Mouse (Mus musculus) MEL (cell line): ENCODE data around the gene Atf7ip. TPM values are rescaled to one million over a fixed set of nuclear protein-coding genes. Genes with fewer than 3 reads are reported as not detected.

Experiments
- DNase-seq: peaks from one replicate; pipeline ENCODE4 v3.0.0; 2011; ENCODE audit warnings: low read depth, low spot score
- H3K27ac ChIP-seq: 2 replicates; pipeline ENCODE4 v1.5.1; 2012; ENCODE audit warnings: low read depth, mild to moderate bottlenecking, control low read depth, low read length, moderate library complexity; ENCODE audit not compliant: control insufficient read depth
- H3K27me3 ChIP-seq, 2 experiments: fragments of 150-350 bp in 1 of 2; sonication (generic) in 1 of 2; 2 replicates each; pipeline ENCODE4 v1.6.1; 2012; ENCODE audit warnings: low read length in 2 of 2, mild to moderate bottlenecking in 2 of 2, improper control_type of control experiment in 1 of 2, moderate library complexity in 1 of 2; ENCODE audit not compliant: insufficient read depth in 2 of 2, control insufficient read depth in 1 of 2
- H3K36me3 ChIP-seq, 2 experiments: 2 replicates each; pipeline ENCODE4 v1.6.1; 2012 to 2014; ENCODE audit warnings: low read length in 2 of 2, improper control_type of control experiment in 1 of 2, inconsistent platforms in 1 of 2, mild to moderate bottlenecking in 1 of 2; ENCODE audit not compliant: insufficient read depth in 2 of 2, control insufficient read depth in 1 of 2
- H3K4me1 ChIP-seq, 2 experiments: fragments of 150-350 bp in 1 of 2; sonication (generic) in 1 of 2; 2 replicates each; pipeline ENCODE4 v1.6.1; 2012; ENCODE audit warnings: low read length in 2 of 2, improper control_type of control experiment in 1 of 2, mild to moderate bottlenecking in 1 of 2; ENCODE audit not compliant: insufficient read depth in 2 of 2, control insufficient read depth in 1 of 2
- H3K4me3 ChIP-seq, 2 experiments: fragments of 150-350 bp in 1 of 2; sonication (generic) in 1 of 2; 2 replicates each; pipeline ENCODE4 v1.5.1; 2012; ENCODE audit warnings: low read depth in 2 of 2, low read length in 2 of 2, mild to moderate bottlenecking in 2 of 2, moderate library complexity in 2 of 2, control low read depth in 1 of 2, improper control_type of control experiment in 1 of 2; ENCODE audit not compliant: control insufficient read depth in 1 of 2, insufficient read depth in 1 of 2
- H3K79me2 ChIP-seq: 2 replicates; pipeline ENCODE4 v1.6.1; 2012; ENCODE audit warnings: mild to moderate bottlenecking, low read length, moderate library complexity; ENCODE audit not compliant: control insufficient read depth, poor library complexity, insufficient read depth
- H3K9ac ChIP-seq: 2 replicates; pipeline ENCODE4 v1.6.1; 2012; ENCODE audit warnings: low read depth, mild to moderate bottlenecking, control low read depth, low read length, moderate library complexity; ENCODE audit not compliant: control insufficient read depth, poor library complexity, severe bottlenecking
- H3K9me3 ChIP-seq: fragments of 150-350 bp; sonication (generic); replicated peaks from 2 replicates; pipeline ENCODE4 v1.6.1; 2012; ENCODE audit warnings: mild to moderate bottlenecking, low read length, improper control_type of control experiment, moderate library complexity; ENCODE audit not compliant: insufficient read depth
- CHD1 ChIP-seq: IDR thresholded peaks from 2 replicates; pipeline ENCODE4 v1.6.1; 2012; ENCODE audit warnings: low read depth, mild to moderate bottlenecking, inconsistent platforms, low read length, improper control_type of control experiment
- CHD2 ChIP-seq: IDR thresholded peaks from 2 replicates; pipeline ENCODE4 v1.6.1; 2011; ENCODE audit warnings: low read length, improper control_type of control experiment
- CTCF ChIP-seq, 3 experiments: IDR thresholded peaks in 2 of 3; conservative IDR thresholded peaks in 1 of 3; 2 replicates each; pipeline ENCODE4 v1.5.1; 2011 to 2012; ENCODE audit warnings: low read length in 3 of 3, low read depth in 2 of 3, mild to moderate bottlenecking in 2 of 3, improper control_type of control experiment in 1 of 3, inconsistent platforms in 1 of 3, mixed read lengths in 1 of 3, moderate library complexity in 1 of 3; ENCODE audit not compliant: control insufficient read depth in 1 of 3, insufficient read depth in 1 of 3, poor library complexity in 1 of 3, severe bottlenecking in 1 of 3
- E2F4 ChIP-seq: IDR thresholded peaks from 2 replicates; pipeline ENCODE4 v1.6.1; 2011; ENCODE audit warnings: low read depth, low read length, improper control_type of control experiment, borderline replicate concordance
- ETS1 ChIP-seq: IDR thresholded peaks from 2 replicates; pipeline ENCODE4 v1.6.1; 2012; ENCODE audit warnings: low read depth, mild to moderate bottlenecking, inconsistent platforms, low read length, improper control_type of control experiment, moderate library complexity
- GATA1 ChIP-seq: IDR thresholded peaks from 2 replicates; pipeline ENCODE4 v1.6.1; 2011; ENCODE audit warnings: low read depth, low read length, improper control_type of control experiment
- JUND ChIP-seq: IDR thresholded peaks from 2 replicates; pipeline ENCODE4 v1.6.1; 2011; ENCODE audit warnings: low read depth, mild to moderate bottlenecking, improper control_type of control experiment, low read length
- MAFK ChIP-seq: IDR thresholded peaks from 2 replicates; pipeline ENCODE4 v1.6.1; 2011; ENCODE audit warnings: low read depth, mild to moderate bottlenecking, low read length, improper control_type of control experiment, borderline replicate concordance
- NELFE ChIP-seq: IDR thresholded peaks from 2 replicates; pipeline ENCODE4 v1.6.1; 2011; ENCODE audit warnings: low read depth, low read length, improper control_type of control experiment
- NRF1 ChIP-seq: IDR thresholded peaks from 2 replicates; pipeline ENCODE4 v1.6.1; 2014; ENCODE audit warnings: low read depth, mild to moderate bottlenecking, inconsistent platforms, low read length, improper control_type of control experiment, moderate library complexity; ENCODE audit not compliant: poor library complexity, insufficient read depth, severe bottlenecking
- POLR2A ChIP-seq, 2 experiments: IDR thresholded peaks; 2 replicates each; pipeline ENCODE4 v1.6.1; 2011 to 2012; ENCODE audit warnings: low read length in 2 of 2, mild to moderate bottlenecking in 2 of 2, control low read depth in 1 of 2, improper control_type of control experiment in 1 of 2, low read depth in 1 of 2, moderate library complexity in 1 of 2; ENCODE audit not compliant: control insufficient read depth in 1 of 2, insufficient read depth in 1 of 2, poor library complexity in 1 of 2
- POLR2AphosphoS5 ChIP-seq: IDR thresholded peaks from 2 replicates; pipeline ENCODE4 v1.6.1; 2012; ENCODE audit warnings: low read depth, borderline replicate concordance, mild to moderate bottlenecking, inconsistent platforms, low read length, moderate library complexity, mixed read lengths
- RCOR1 ChIP-seq: IDR thresholded peaks from 2 replicates; pipeline ENCODE4 v1.6.1; 2012; ENCODE audit warnings: low read depth, mild to moderate bottlenecking, inconsistent platforms, low read length, improper control_type of control experiment
- TBP ChIP-seq: IDR thresholded peaks from 2 replicates; pipeline ENCODE4 v1.8.0; 2011; ENCODE audit warnings: low read depth, low read length, improper control_type of control experiment
- TCF12 ChIP-seq: IDR thresholded peaks from 2 replicates; pipeline ENCODE4 v1.6.1; 2014; ENCODE audit warnings: low read depth, mild to moderate bottlenecking, inconsistent platforms, low read length, improper control_type of control experiment, moderate library complexity
- USF2 ChIP-seq, 2 experiments: IDR thresholded peaks; 2 replicates each; pipeline ENCODE4 v1.6.1; 2011 to 2012; ENCODE audit warnings: improper control_type of control experiment in 2 of 2, low read length in 2 of 2, borderline replicate concordance in 1 of 2, inconsistent platforms in 1 of 2, low read depth in 1 of 2, mild to moderate bottlenecking in 1 of 2; ENCODE audit not compliant: insufficient read depth in 1 of 2
- ZC3H11A ChIP-seq: IDR thresholded peaks from 2 replicates; pipeline ENCODE4 v1.6.1; 2012; ENCODE audit warnings: low read depth, mild to moderate bottlenecking, inconsistent platforms, low read length, improper control_type of control experiment
- ZKSCAN1 ChIP-seq: IDR thresholded peaks from 2 replicates; pipeline ENCODE4 v1.6.1; 2012; ENCODE audit warnings: low read depth, mild to moderate bottlenecking, inconsistent platforms, low read length, improper control_type of control experiment, moderate library complexity
- polyA plus RNA-seq, 2 experiments: library from polyadenylated mRNA; stranded (reverse) in 1 of 2; unstranded in 1 of 2; fragments of >175 nt in 1 of 2; fragments of >200 nt in 1 of 2; gene quantifications; 2 replicates each; pipeline versions ENCODE4 v1.2.1 to v1.2.4; 2012; ENCODE audit warnings: low replicate concordance in 2 of 2, low read depth in 1 of 2; ENCODE audit not compliant: insufficient read length in 2 of 2, insufficient read depth in 1 of 2, missing spikeins in 1 of 2
- total RNA-seq: library from RNA; depleted of rRNA; stranded (reverse); fragments of 300-350 nt; gene quantifications from 2 replicates; pipeline ENCODE4 v1.2.3, GENCODE M21; 2012

Atf7ip gene
- total and polyA plus RNA-seq, 3 experiments, result 7.3 to 56.1 (median 24.6) TPM

DNA sequence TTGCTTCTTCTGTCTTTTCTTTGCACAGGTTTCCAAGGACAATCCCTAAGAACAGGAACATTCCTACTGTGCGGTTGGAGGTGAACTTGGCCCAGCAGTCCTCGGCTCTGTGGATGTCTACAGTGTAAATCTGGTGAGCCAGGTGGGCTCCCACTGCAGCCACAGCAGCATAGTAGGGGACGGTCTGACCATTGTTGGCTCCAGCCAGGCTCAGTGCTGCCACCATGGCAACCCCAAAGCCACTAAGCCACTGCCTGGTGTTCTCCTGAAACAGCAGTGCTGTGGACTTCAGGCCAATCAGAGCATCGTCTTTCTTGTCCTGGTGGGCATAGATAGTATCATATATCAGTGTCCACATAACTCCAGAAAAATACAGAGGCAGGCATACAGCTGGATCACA is 19.8 kb upstream of the Atf7ip start:
- no peak overlapping the region for H3K9ac ChIP-seq
- H3K4me1 ChIP-seq, result peaks cover 0 to 4% of the 10 kb centered on the region in 2 experiments; a peak in 1 of 4 replicates
- H3K4me3 ChIP-seq, result no peak overlapping the region
- H3K9me3 ChIP-seq, result no peaks in the 10 kb centered on the region
- DNase-seq, result no peak
- no peaks in the 10 kb centered on the region for H3K79me2 ChIP-seq
- H3K36me3 ChIP-seq, result peaks cover 0 to 2% of the 10 kb centered on the region in 2 experiments; a peak in 1 of 4 replicates
- no peak overlapping the region for H3K27ac ChIP-seq
- H3K27me3 ChIP-seq, result no peaks in the 10 kb centered on the region
- TF ChIP-seq JUND, result no peak
- no peak for TF ChIP-seq POLR2AphosphoS5
- TF ChIP-seq, all 39 proteins: peak for 0

DNA sequence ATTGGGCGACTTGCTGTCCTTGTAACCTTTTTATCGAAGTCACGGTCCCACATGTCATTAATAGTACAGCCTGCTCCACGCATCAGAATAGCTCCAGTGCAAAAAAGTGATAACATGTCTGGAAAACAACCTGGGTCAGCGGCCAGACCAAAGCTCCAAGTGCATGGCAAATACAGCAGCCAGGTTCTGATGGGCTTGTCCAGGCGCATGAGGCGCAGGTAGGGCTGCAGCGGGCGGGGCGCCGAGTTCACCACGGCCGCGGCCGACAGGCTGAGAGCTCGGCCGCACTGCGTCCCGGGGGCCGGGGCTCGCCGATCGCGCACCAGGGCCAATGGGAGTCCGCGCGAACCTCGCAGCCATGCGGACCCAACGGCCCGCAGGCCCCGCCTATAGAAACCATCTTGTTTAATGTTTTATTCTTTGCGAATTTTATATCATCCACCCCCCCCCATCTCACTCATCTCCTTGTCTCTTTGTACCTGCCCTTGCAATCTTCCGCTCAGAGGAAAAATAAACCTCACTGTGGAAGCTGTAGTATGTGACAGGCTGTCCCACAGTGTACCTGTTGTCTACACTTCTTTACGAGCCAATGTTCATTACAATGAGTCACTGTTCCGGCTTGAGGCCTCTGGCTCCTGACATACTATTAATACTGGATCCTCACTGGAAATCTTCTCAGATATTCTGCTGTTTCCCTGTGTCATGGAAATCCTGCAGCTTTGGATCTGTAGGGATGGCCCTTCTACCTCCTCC is 19.0 kb upstream of the Atf7ip start:
- Histone ChIP-seq H3K36me3 (peaks cover 0 to 5% of the 10 kb centered on the region in 2 experiments; a peak in 2 of 4 replicates), H3K4me1 (peaks cover 0 to 10% of the 10 kb centered on the region in 2 experiments; a peak in 2 of 4 replicates), H3K79me2 (no peaks in the 10 kb centered on the region), H3K9me3 (no peaks in the 10 kb centered on the region), H3K9ac (no peak overlapping the region), H3K4me3 (no peak overlapping the region), H3K27ac (no peak overlapping the region), H3K27me3 (no peaks in the 10 kb centered on the region)
- TF ChIP-seq ZC3H11A (no peak), NRF1 (no peak), MAFK (no peak), GATA1 (no peak), TCF12 (no peak), RCOR1 (no peak), NELFE (no peak), ZKSCAN1 (no peak), E2F4 (no peak), CTCF (IDR thresholded peaks at IDR 0.05 in 2 of 3, conservative IDR thresholded peaks at IDR 0.05 in 1 of 3; ENCODE audit: control insufficient read depth in 1 of 3, insufficient read depth in 1 of 3, low read depth in 2 of 3, low read length in 3 of 3, poor library complexity in 1 of 3, severe bottlenecking in 1 of 3) (no peak), TBP (no peak), USF2 (IDR thresholded peaks at IDR 0.05; ENCODE audit: borderline replicate concordance in 1 of 2, insufficient read depth in 1 of 2, low read depth in 1 of 2, low read length in 2 of 2) (no peak), ETS1 (no peak), POLR2AphosphoS5 (no peak), CHD1 (no peak), POLR2A (IDR thresholded peaks at IDR 0.05; ENCODE audit: control insufficient read depth in 1 of 2, insufficient read depth in 1 of 2, low read depth in 1 of 2, low read length in 2 of 2, poor library complexity in 1 of 2) (no peak), CHD2 (no peak)
- DNase-seq, result no peak
